Mouse (Mus musculus): ENCODE results near the gene Lgals7. TPM values are rescaled to one million over a fixed set of nuclear protein-coding genes. Genes with fewer than 3 reads are reported as not detected.

Lgals7 gene
- polyA plus RNA-seq, 1 experiment = 0.12 TPM

GRCm38 (mm10) chr7:28862817-28863499 is 695 bp upstream of the Lgals7 start:
- Histone ChIP-seq H3K36me3 (ENCODE audit: control insufficient read depth, insufficient read depth) (no peaks in the 10 kb centered on the region), H3K79me2 (ENCODE audit: control insufficient read depth, insufficient read depth) (no peaks in the 10 kb centered on the region), H3K79me3 (ENCODE audit: low read depth) (no peaks in the 10 kb centered on the region), H3K4me3 (ENCODE audit: insufficient read depth, poor library complexity, severe bottlenecking) (no peak overlapping the region), H3ac (ENCODE audit: control insufficient read depth, insufficient read length, low read depth) (no peak overlapping the region), H3K27me3 (ENCODE audit: control insufficient read depth, insufficient read depth, insufficient read length) (no peaks in the 10 kb centered on the region)
- TF ChIP-seq MYOD1 (IDR thresholded peaks at IDR 0.05; ENCODE audit: control insufficient read depth, insufficient read length, low read depth) (no peak), USF1 (IDR thresholded peaks at IDR 0.05; ENCODE audit: low read depth) (no peak), CTCF (IDR thresholded peaks at IDR 0.05; ENCODE audit: control insufficient read depth, insufficient read depth, insufficient read length) (no peak), FOSL1 (IDR thresholded peaks at IDR 0.05; ENCODE audit: insufficient read depth, low read length, poor library complexity, severe bottlenecking) (no peak), CEBPB (IDR thresholded peaks at IDR 0.05; ENCODE audit: low read depth) (no peak), MAX (IDR thresholded peaks at IDR 0.05) (no peak), MYOG (IDR thresholded peaks at IDR 0.05; ENCODE audit: control insufficient read depth, extremely low read depth, insufficient read length) (no peak)

GRCm38 (mm10) chr7:28864288-28864750 is 666 bp downstream of the Lgals7 start:
- no peak overlapping the region for H3K4me3 ChIP-seq (ENCODE audit: insufficient read depth, poor library complexity, severe bottlenecking)
- TF ChIP-seq FOSL1 (IDR thresholded peaks at IDR 0.05; ENCODE audit: insufficient read depth, low read length, poor library complexity, severe bottlenecking) (no peak), CEBPB (IDR thresholded peaks at IDR 0.05; ENCODE audit: low read depth) (no peak), USF1 (IDR thresholded peaks at IDR 0.05; ENCODE audit: low read depth) (no peak), MAX (IDR thresholded peaks at IDR 0.05) (no peak), MYOD1 (IDR thresholded peaks at IDR 0.05; ENCODE audit: control insufficient read depth, insufficient read length, low read depth) (no peak), MYOG (IDR thresholded peaks at IDR 0.05; ENCODE audit: control insufficient read depth, extremely low read depth, insufficient read length) (no peak), CTCF (IDR thresholded peaks at IDR 0.05; ENCODE audit: control insufficient read depth, insufficient read depth, insufficient read length) (no peak)
- H3K79me3 ChIP-seq (ENCODE audit: low read depth) = no peaks in the 10 kb centered on the region
- H3K36me3 ChIP-seq (ENCODE audit: control insufficient read depth, insufficient read depth) = no peaks in the 10 kb centered on the region
- no peaks in the 10 kb centered on the region for H3K79me2 ChIP-seq (ENCODE audit: control insufficient read depth, insufficient read depth)
- no peaks in the 10 kb centered on the region for H3K27me3 ChIP-seq (ENCODE audit: control insufficient read depth, insufficient read depth, insufficient read length)
- no peak overlapping the region for H3ac ChIP-seq (ENCODE audit: control insufficient read depth, insufficient read length, low read depth)

GRCm38 (mm10) chr7:28865481-28866300 is 2.0 kb downstream of the Lgals7 start:
- TF ChIP-seq CEBPB (IDR thresholded peaks at IDR 0.05; ENCODE audit: low read depth) (no peak), USF1 (IDR thresholded peaks at IDR 0.05; ENCODE audit: low read depth) (no peak), MYOG (IDR thresholded peaks at IDR 0.05; ENCODE audit: control insufficient read depth, extremely low read depth, insufficient read length) (no peak), FOSL1 (IDR thresholded peaks at IDR 0.05; ENCODE audit: insufficient read depth, low read length, poor library complexity, severe bottlenecking) (no peak), MYOD1 (IDR thresholded peaks at IDR 0.05; ENCODE audit: control insufficient read depth, insufficient read length, low read depth) (no peak), CTCF (IDR thresholded peaks at IDR 0.05; ENCODE audit: control insufficient read depth, insufficient read depth, insufficient read length) (no peak), MAX (IDR thresholded peaks at IDR 0.05) (no peak)
- Histone ChIP-seq H3K36me3 (ENCODE audit: control insufficient read depth, insufficient read depth) (no peaks in the 10 kb centered on the region), H3K27me3 (ENCODE audit: control insufficient read depth, insufficient read depth, insufficient read length) (no peaks in the 10 kb centered on the region), H3ac (ENCODE audit: control insufficient read depth, insufficient read length, low read depth) (no peak overlapping the region), H3K4me3 (ENCODE audit: insufficient read depth, poor library complexity, severe bottlenecking) (no peak overlapping the region), H3K79me2 (ENCODE audit: control insufficient read depth, insufficient read depth) (no peaks in the 10 kb centered on the region), H3K79me3 (ENCODE audit: low read depth) (no peaks in the 10 kb centered on the region)

- TF ChIP-seq MYOD1 (IDR thresholded peaks at IDR 0.05; ENCODE audit: control insufficient read depth, insufficient read length, low read depth) (no peak), MYOG (IDR thresholded peaks at IDR 0.05; ENCODE audit: control insufficient read depth, extremely low read depth, insufficient read length) (no peak), FOSL1 (IDR thresholded peaks at IDR 0.05; ENCODE audit: insufficient read depth, low read length, poor library complexity, severe bottlenecking) (no peak), MAX (IDR thresholded peaks at IDR 0.05) (no peak), CTCF (IDR thresholded peaks at IDR 0.05; ENCODE audit: control insufficient read depth, insufficient read depth, insufficient read length) (no peak), USF1 (IDR thresholded peaks at IDR 0.05; ENCODE audit: low read depth) (no peak), CEBPB (IDR thresholded peaks at IDR 0.05; ENCODE audit: low read depth) (no peak)
- Histone ChIP-seq H3K79me2 (ENCODE audit: control insufficient read depth, insufficient read depth) (no peaks in the 10 kb centered on the region), H3K27me3 (ENCODE audit: control insufficient read depth, insufficient read depth, insufficient read length) (no peaks in the 10 kb centered on the region), H3K4me3 (ENCODE audit: insufficient read depth, poor library complexity, severe bottlenecking) (no peak overlapping the region), H3ac (ENCODE audit: control insufficient read depth, insufficient read length, low read depth) (no peak overlapping the region), H3K36me3 (ENCODE audit: control insufficient read depth, insufficient read depth) (no peaks in the 10 kb centered on the region), H3K79me3 (ENCODE audit: low read depth) (no peaks in the 10 kb centered on the region)
Measured at GRCm38 (mm10) chr7:28866769-28867507, 3.3 kb downstream of the Lgals7 start.

All from C2C12 (cell line).